Mouse (Mus musculus): ENCODE measurements around the gene H2-Q6. TPM values are rescaled to one million over a fixed set of nuclear protein-coding genes. Genes with fewer than 3 reads are reported as not detected.
"Not testable (repeated sequence)": the region's sequence is repeated elsewhere in the genome, so short reads cannot be mapped to it uniquely, and the experiment has no call there.

The H2-Q6 gene
- total RNA-seq, 4 experiments from 2014 or later = 0.68 to 1.1 (median 0.87) TPM

GRCm38 (mm10) chr17:35432167-35432566, 7.5 kb downstream of the H2-Q6 start:
- not testable (repeated sequence) for DNase-seq (ENCODE audit: low spot score in 2 of 2)

- not testable (repeated sequence) for DNase-seq (ENCODE audit: low spot score in 2 of 2)
Measured at GRCm38 (mm10) chr17:35434836-35435235, 10.2 kb downstream of the H2-Q6 start.

GRCm38 (mm10) chr17:35435577-35435976, 10.9 kb downstream of the H2-Q6 start:
- peak in 1 of 2 experiments; percentile 1 for DNase-seq (ENCODE audit: low spot score in 2 of 2)

- DNase-seq (ENCODE audit: low spot score in 2 of 2) = peak in 1 of 2 experiments; percentile 1
Measured at GRCm38 (mm10) chr17:35437386-35437936, 12.8 kb downstream of the H2-Q6 start.

- not testable (repeated sequence) for DNase-seq (ENCODE audit: low spot score in 2 of 2)
Measured at GRCm38 (mm10) chr17:35438395-35438794, 13.7 kb downstream of the H2-Q6 start.

GRCm38 (mm10) chr17:35438885-35439284, 14.2 kb downstream of the H2-Q6 start, which contains the start of gene H2-Q7:
Gene H2-Q7 (plus strand): TSS chr17:35439155.
- peak; percentile 51 to 54 for DNase-seq (ENCODE audit: low spot score in 2 of 2)

GRCm38 (mm10) chr17:35439295-35439747, 14.7 kb downstream of the H2-Q6 start:
- peak in 1 of 2 experiments; percentile 2 for DNase-seq (ENCODE audit: low spot score in 2 of 2)

- DNase-seq (ENCODE audit: low spot score in 2 of 2) = peak in 1 of 2 experiments; percentile 2
Measured at GRCm38 (mm10) chr17:35439925-35440645, 15.4 kb downstream of the H2-Q6 start.

- DNase-seq (ENCODE audit: low spot score in 2 of 2) = peak in 1 of 2 experiments; percentile 1
Measured at GRCm38 (mm10) chr17:35442376-35442775, 17.7 kb downstream of the H2-Q6 start.

- DNase-seq (ENCODE audit: low spot score in 2 of 2) = not testable (repeated sequence)
Measured at GRCm38 (mm10) chr17:35444510-35444909, 19.9 kb downstream of the H2-Q6 start.

- not testable (repeated sequence) for DNase-seq (ENCODE audit: low spot score in 2 of 2)
Measured at GRCm38 (mm10) chr17:35458247-35458646, 33.6 kb downstream of the H2-Q6 start.

- DNase-seq (ENCODE audit: low spot score in 2 of 2) = not testable (repeated sequence)
Measured at GRCm38 (mm10) chr17:35460513-35461341, 36.1 kb downstream of the H2-Q6 start.

GRCm38 (mm10) chr17:35465651-35466050, 41.0 kb downstream of the H2-Q6 start:
- DNase-seq (ENCODE audit: low spot score in 2 of 2) = not testable (repeated sequence)

GRCm38 (mm10) chr17:35468936-35469335, 44.3 kb downstream of the H2-Q6 start:
- not testable (repeated sequence) for DNase-seq (ENCODE audit: low spot score in 2 of 2)

GRCm38 (mm10) chr17:35469842-35470751, 45.4 kb downstream of the H2-Q6 start, which contains the start of gene H2-Q10:
Gene H2-Q10 (plus strand): TSS chr17:35470089.
- no peak for DNase-seq (ENCODE audit: low spot score in 2 of 2)

Other genes with a start within 250 kb of the H2-Q6 start
- under 1 TPM in 2 of 4 experiments, not detected in 2; 0.52 to 0.72 TPM for gene Aif1, start 248.8 kb upstream of the H2-Q6 start, total RNA-seq (2022)
- under 1 TPM in 2 of 4 experiments, not detected in 2; 0.73 to 0.92 TPM for gene Lst1, start 236.4 kb upstream of the H2-Q6 start, total RNA-seq (2022)
- gene Ltb, start 230.4 kb upstream of the H2-Q6 start, total RNA-seq (2022) = not detected
- under 1 TPM in 1 of 4 experiments, not detected in 3; 0.31 TPM for gene Tnf, start 222.8 kb upstream of the H2-Q6 start, total RNA-seq (2022)
- gene Lta, start 219.5 kb upstream of the H2-Q6 start, total RNA-seq (2022) = under 1 TPM; 0.53 to 0.76 (median 0.65) TPM
- not detected for gene Gm16181, start 204.0 kb upstream of the H2-Q6 start, total RNA-seq (2022)
- 1 to 10 TPM; 1.3 to 2.3 (median 1.9) TPM for gene Atp6v1g2, start 191.2 kb upstream of the H2-Q6 start, total RNA-seq (2022)
- 1 to 10 TPM; 6.3 to 8.6 (median 8.0) TPM for gene Nfkbil1, start 189.1 kb upstream of the H2-Q6 start, total RNA-seq (2022)
- gene Ddx39b, start 183.1 kb upstream of the H2-Q6 start, total RNA-seq (2022) = 10 to 100 TPM; 77.1 to 93.9 (median 81.7) TPM
- 10 to 100 TPM; 31.3 to 52.9 (median 41.7) TPM for gene H2-D1, start 162.1 kb upstream of the H2-Q6 start, total RNA-seq (2022)
- under 1 TPM in 3 of 4 experiments, not detected in 1; 0.17 to 0.65 (median 0.21) TPM for gene H2-Q1, start 104.4 kb upstream of the H2-Q6 start, total RNA-seq (2022)
- gene H2-Q2, start 82.6 kb upstream of the H2-Q6 start, total RNA-seq (2022) = under 1 TPM; 0.38 to 0.90 (median 0.45) TPM
- gene H2-Q4, start 45.2 kb upstream of the H2-Q6 start, total RNA-seq (2022) = 1 to 10 TPM; 3.2 to 5.2 (median 4.0) TPM
- 1 to 10 TPM in 3 of 4 experiments, under 1 TPM in 1; 0.94 to 1.6 (median 1.2) TPM for gene H2-Q7, start 14.3 kb downstream of the H2-Q6 start, total RNA-seq (2022)
- gene H2-Q10, start 45.2 kb downstream of the H2-Q6 start, total RNA-seq (2022) = under 1 TPM in 3 of 4 experiments, not detected in 1; 0.07 to 0.78 (median 0.29) TPM
- not detected for gene Pou5f1, start 81.2 kb downstream of the H2-Q6 start, total RNA-seq (2022)
- gene Tcf19, start 92.0 kb downstream of the H2-Q6 start, total RNA-seq (2022) = under 1 TPM; 0.32 to 0.67 (median 0.51) TPM
- 1 to 10 TPM in 3 of 4 experiments, under 1 TPM in 1; 0.82 to 1.3 (median 1.1) TPM for gene Cchcr1, start 92.2 kb downstream of the H2-Q6 start, total RNA-seq (2022)
- gene Psors1c2, start 108.4 kb downstream of the H2-Q6 start, total RNA-seq (2022) = not detected
- gene Cdsn, start 127.3 kb downstream of the H2-Q6 start, total RNA-seq (2022) = 1 to 10 TPM in 1 of 4 experiments, under 1 TPM in 1, not detected in 2; 0.29 to 1.1 TPM
- gene 2300002M23Rik, start 142.6 kb downstream of the H2-Q6 start, total RNA-seq (2022) = not detected
- gene Sfta2, start 176.7 kb downstream of the H2-Q6 start, total RNA-seq (2022) = not detected
- not detected for gene Gm9573, start 201.8 kb downstream of the H2-Q6 start, total RNA-seq (2022)
- gene Mucl3, start 218.8 kb downstream of the H2-Q6 start, total RNA-seq (2022) = not detected
- gene Vars2, start 242.7 kb downstream of the H2-Q6 start, total RNA-seq (2022) = 10 to 100 TPM in 2 of 4 experiments, 1 to 10 TPM in 2; 9.0 to 15.4 (median 10.3) TPM
- 10 to 100 TPM; 16.0 to 21.6 (median 17.9) TPM for gene Gtf2h4, start 248.9 kb downstream of the H2-Q6 start, total RNA-seq (2022)